Mouse (Mus musculus): ENCODE measurements around the gene Dock7. TPM values are rescaled to one million over a fixed set of nuclear protein-coding genes. Genes with fewer than 3 reads are reported as not detected.
A peak's percentile ranks its signal among the peaks of the same experiment; 100 is the strongest.

Dock7 gene
- polyA plus RNA-seq, 1 experiment = 38.0 TPM

DNA sequence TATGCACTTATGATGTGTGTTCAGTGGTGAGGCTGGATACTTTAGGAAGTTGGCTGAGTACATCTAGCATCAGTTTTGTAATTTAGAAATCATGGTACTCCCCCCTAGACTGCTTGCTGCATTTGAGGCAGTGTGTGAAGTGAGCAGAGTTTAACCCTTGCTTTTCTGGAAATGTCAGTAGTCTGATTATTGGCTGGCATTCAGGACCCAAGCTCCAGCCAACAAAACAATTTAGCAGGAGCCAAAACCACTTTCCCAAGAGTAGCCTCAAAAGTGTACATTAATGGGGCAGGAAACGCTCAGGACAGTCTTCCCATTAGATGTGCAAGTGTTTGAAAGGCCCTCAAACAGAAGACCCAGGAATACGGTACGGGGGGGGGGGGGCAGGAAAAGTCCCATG lies 2.8 kb upstream of the Dock7 start:
- WGBS = 30% methylated on average over 3 of the region's 3 CpGs
- H3K4me1 ChIP-seq (ENCODE audit: control insufficient read depth, insufficient read depth, low read length) = peaks cover 7% of the 10 kb centered on the region

GRCm38 (mm10) chr4:99122786-99123185 lies 2.1 kb upstream of the Dock7 start:
- no peak for DNase-seq
- TF ChIP-seq POLR2A (IDR thresholded peaks at IDR 0.05; ENCODE audit: borderline replicate concordance, extremely low read depth, low read depth, low read length) (no peak), CTCF (IDR thresholded peaks at IDR 0.05; ENCODE audit: insufficient read depth, low read length) (no peak)
- Histone ChIP-seq H3K4me3 (replicated peaks; ENCODE audit: extremely low read depth, low read depth, low read length) (no peak overlapping the region), H3K4me1 (ENCODE audit: control insufficient read depth, insufficient read depth, low read length) (peaks cover 7% of the 10 kb centered on the region)
- 74% methylated on average over 1 of the region's 1 CpGs for WGBS

More for the DNA sequence above, 2.8 kb upstream of the Dock7 start:
- no peak for DNase-seq
- no peak overlapping the region for H3K4me3 ChIP-seq (replicated peaks; ENCODE audit: extremely low read depth, low read depth, low read length)
- no peak for TF ChIP-seq POLR2A (IDR thresholded peaks at IDR 0.05; ENCODE audit: borderline replicate concordance, extremely low read depth, low read depth, low read length)
- TF ChIP-seq CTCF (IDR thresholded peaks at IDR 0.05; ENCODE audit: insufficient read depth, low read length) = no peak

GRCm38 (mm10) chr4:99122047-99122446 lies 1.3 kb upstream of the Dock7 start:
- TF ChIP-seq POLR2A (IDR thresholded peaks at IDR 0.05; ENCODE audit: borderline replicate concordance, extremely low read depth, low read depth, low read length) (no peak), CTCF (IDR thresholded peaks at IDR 0.05; ENCODE audit: insufficient read depth, low read length) (no peak)
- H3K4me1 ChIP-seq (ENCODE audit: control insufficient read depth, insufficient read depth, low read length) = peaks cover 7% of the 10 kb centered on the region
- DNase-seq = no peak
- WGBS = 87% methylated on average over 3 of the region's 3 CpGs
- H3K4me3 ChIP-seq (replicated peaks; ENCODE audit: extremely low read depth, low read depth, low read length) = no peak overlapping the region

DNA sequence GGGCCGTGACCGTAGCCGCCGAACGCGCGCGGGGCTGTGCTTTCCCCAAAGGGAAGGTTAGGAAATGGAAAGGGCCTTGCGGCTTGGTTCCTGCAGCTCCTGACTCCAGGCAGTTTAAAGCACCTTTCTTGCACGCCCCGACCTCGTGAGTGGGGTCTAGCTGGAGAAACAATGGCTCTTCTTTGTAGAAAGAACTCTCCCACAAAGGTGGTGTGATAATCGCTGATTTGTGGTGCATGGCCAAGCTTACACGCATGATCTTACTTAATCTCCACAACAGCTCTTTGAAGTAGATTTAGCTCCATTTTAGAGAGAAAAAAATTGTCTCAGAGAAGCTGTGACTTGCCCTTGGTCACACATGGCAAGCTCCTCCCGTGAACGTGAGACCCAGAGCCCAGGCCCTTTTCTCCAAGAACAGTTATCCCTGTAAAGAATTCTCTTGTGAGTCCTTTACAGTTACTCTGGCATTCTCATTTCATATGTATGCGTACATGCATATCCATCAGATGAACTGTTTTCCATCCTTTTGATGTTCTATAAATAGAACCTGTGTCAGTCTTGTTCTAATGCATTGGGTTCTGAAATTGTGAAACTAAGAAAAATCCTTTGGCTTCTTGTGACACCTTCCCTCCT lies 524 bp upstream of the Dock7 start:
- 6% methylated on average over 17 of the region's 17 CpGs for WGBS
- TF ChIP-seq POLR2A (IDR thresholded peaks at IDR 0.05; ENCODE audit: borderline replicate concordance, extremely low read depth, low read depth, low read length) (no peak), CTCF (IDR thresholded peaks at IDR 0.05; ENCODE audit: insufficient read depth, low read length) (no peak)

GRCm38 (mm10) chr4:99119051-99119450 lies 1.7 kb downstream of the Dock7 start:
- no peak for TF ChIP-seq POLR2A (IDR thresholded peaks at IDR 0.05; ENCODE audit: borderline replicate concordance, extremely low read depth, low read depth, low read length)
- no peak for TF ChIP-seq CTCF (IDR thresholded peaks at IDR 0.05; ENCODE audit: insufficient read depth, low read length)
- Histone ChIP-seq H3K4me3 (replicated peaks; ENCODE audit: extremely low read depth, low read depth, low read length) (no peak overlapping the region), H3K4me1 (ENCODE audit: control insufficient read depth, insufficient read depth, low read length) (peaks cover 7% of the 10 kb centered on the region)
- no peak for DNase-seq
- WGBS = 42% methylated on average over 5 of the region's 5 CpGs

More for the DNA sequence above, 524 bp upstream of the Dock7 start:
- Histone ChIP-seq H3K4me1 (ENCODE audit: control insufficient read depth, insufficient read depth, low read length) (peaks cover 7% of the 10 kb centered on the region), H3K4me3 (replicated peaks; ENCODE audit: extremely low read depth, low read depth, low read length) (peak overlapping the region; percentile 87)
- DNase-seq = no peak

GRCm38 (mm10) chr4:99115797-99116196 lies 4.9 kb downstream of the Dock7 start:
- DNase-seq = no peak
- Histone ChIP-seq H3K4me1 (ENCODE audit: control insufficient read depth, insufficient read depth, low read length) (peaks cover 3% of the 10 kb centered on the region), H3K4me3 (replicated peaks; ENCODE audit: extremely low read depth, low read depth, low read length) (no peak overlapping the region)
- TF ChIP-seq POLR2A (IDR thresholded peaks at IDR 0.05; ENCODE audit: borderline replicate concordance, extremely low read depth, low read depth, low read length) (no peak), CTCF (IDR thresholded peaks at IDR 0.05; ENCODE audit: insufficient read depth, low read length) (no peak)
- 58% methylated on average over 9 of the region's 9 CpGs for WGBS

DNA sequence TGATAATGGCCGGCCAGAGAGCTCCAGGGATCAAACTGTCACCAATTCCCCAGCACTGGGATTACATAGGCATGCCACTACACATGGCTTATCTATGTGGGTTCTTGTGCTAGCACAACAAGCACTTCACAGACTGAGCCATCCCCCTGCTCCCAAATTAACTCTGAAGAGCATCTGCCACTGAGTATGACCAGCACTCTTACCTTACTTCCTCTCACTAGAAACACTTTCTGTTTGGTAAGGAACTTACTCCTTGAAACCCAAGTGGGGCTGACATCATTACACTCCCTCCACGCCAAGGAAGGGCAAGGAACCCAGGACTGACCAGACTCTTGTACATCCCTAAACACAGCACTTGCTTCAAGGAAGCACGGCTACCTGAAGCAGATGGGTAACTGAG lies 9.0 kb downstream of the Dock7 start:
- H3K4me1 ChIP-seq (ENCODE audit: control insufficient read depth, insufficient read depth, low read length) = peaks cover 8% of the 10 kb centered on the region
- H3K4me3 ChIP-seq (replicated peaks; ENCODE audit: extremely low read depth, low read depth, low read length) = no peak overlapping the region
- DNase-seq = no peak
- 69% methylated on average over 3 of the region's 3 CpGs for WGBS
- no peak for TF ChIP-seq POLR2A (IDR thresholded peaks at IDR 0.05; ENCODE audit: borderline replicate concordance, extremely low read depth, low read depth, low read length)
- TF ChIP-seq CTCF (IDR thresholded peaks at IDR 0.05; ENCODE audit: insufficient read depth, low read length) = no peak

DNA sequence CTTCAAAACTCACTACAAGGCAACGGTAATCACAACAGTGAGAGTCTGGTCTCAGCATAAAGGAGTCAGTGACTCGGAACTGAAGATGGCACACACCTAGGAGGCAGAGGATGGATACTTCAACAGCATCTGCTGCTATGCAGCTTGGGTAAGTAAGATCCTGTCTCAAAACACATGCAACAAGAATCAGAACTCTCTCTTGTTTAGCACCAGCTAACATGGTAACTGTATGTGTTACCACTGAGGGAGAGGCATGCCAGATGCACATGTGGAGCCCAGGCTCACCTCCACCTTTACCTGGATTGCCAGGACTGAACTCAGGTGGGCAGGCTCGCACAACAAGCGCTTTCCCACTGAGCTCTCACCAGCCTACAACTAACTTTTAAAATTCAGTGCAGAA lies 11.9 kb downstream of the Dock7 start:
- H3K4me1 ChIP-seq (ENCODE audit: control insufficient read depth, insufficient read depth, low read length) = peaks cover 8% of the 10 kb centered on the region
- TF ChIP-seq POLR2A (IDR thresholded peaks at IDR 0.05; ENCODE audit: borderline replicate concordance, extremely low read depth, low read depth, low read length) (no peak), CTCF (IDR thresholded peaks at IDR 0.05; ENCODE audit: insufficient read depth, low read length) (no peak)
- no peak overlapping the region for H3K4me3 ChIP-seq (replicated peaks; ENCODE audit: extremely low read depth, low read depth, low read length)
- WGBS = 96% methylated on average over 4 of the region's 4 CpGs
- no peak for DNase-seq

- no peak for DNase-seq
- Histone ChIP-seq H3K4me1 (ENCODE audit: control insufficient read depth, insufficient read depth, low read length) (peaks cover 6% of the 10 kb centered on the region), H3K4me3 (replicated peaks; ENCODE audit: extremely low read depth, low read depth, low read length) (no peak overlapping the region)
- TF ChIP-seq POLR2A (IDR thresholded peaks at IDR 0.05; ENCODE audit: borderline replicate concordance, extremely low read depth, low read depth, low read length) = no peak
- TF ChIP-seq CTCF (IDR thresholded peaks at IDR 0.05; ENCODE audit: insufficient read depth, low read length) = no peak
- WGBS = 63% methylated on average over 3 of the region's 3 CpGs
Measured at GRCm38 (mm10) chr4:99102846-99103245, 17.9 kb downstream of the Dock7 start.

DNA sequence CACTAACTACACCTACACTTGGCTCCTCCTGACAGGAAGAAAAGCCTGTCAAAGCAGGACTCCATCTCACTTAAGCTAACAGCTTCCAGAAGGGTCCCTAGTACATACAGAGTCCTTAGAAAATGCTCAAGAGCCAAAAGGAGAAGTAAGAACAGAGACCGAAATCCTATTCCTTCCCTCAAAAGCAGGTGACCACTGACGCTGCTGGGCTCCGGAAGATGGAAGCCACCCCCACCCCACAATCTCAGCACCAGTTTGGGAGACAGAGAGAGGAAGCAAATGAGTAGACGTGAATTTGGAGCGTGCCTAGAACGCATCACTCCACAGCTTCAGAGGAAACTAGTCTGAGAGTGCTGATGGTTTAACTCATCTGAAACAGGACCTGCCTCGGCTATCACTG lies 20.0 kb downstream of the Dock7 start:
- DNase-seq = no peak
- TF ChIP-seq POLR2A (IDR thresholded peaks at IDR 0.05; ENCODE audit: borderline replicate concordance, extremely low read depth, low read depth, low read length) (no peak), CTCF (IDR thresholded peaks at IDR 0.05; ENCODE audit: insufficient read depth, low read length) (no peak)
- 81% methylated on average over 7 of the region's 7 CpGs for WGBS
- H3K4me3 ChIP-seq (replicated peaks; ENCODE audit: extremely low read depth, low read depth, low read length) = no peak overlapping the region
- no peaks in the 10 kb centered on the region for H3K4me1 ChIP-seq (ENCODE audit: control insufficient read depth, insufficient read depth, low read length)
